Mouse (Mus musculus): ENCODE measurements around the gene Neurl4. TPM values are rescaled to one million over a fixed set of nuclear protein-coding genes. Genes with fewer than 3 reads are reported as not detected.

Gene Neurl4
- polyA plus RNA-seq, 1 experiment = 98.3 TPM

DNA sequence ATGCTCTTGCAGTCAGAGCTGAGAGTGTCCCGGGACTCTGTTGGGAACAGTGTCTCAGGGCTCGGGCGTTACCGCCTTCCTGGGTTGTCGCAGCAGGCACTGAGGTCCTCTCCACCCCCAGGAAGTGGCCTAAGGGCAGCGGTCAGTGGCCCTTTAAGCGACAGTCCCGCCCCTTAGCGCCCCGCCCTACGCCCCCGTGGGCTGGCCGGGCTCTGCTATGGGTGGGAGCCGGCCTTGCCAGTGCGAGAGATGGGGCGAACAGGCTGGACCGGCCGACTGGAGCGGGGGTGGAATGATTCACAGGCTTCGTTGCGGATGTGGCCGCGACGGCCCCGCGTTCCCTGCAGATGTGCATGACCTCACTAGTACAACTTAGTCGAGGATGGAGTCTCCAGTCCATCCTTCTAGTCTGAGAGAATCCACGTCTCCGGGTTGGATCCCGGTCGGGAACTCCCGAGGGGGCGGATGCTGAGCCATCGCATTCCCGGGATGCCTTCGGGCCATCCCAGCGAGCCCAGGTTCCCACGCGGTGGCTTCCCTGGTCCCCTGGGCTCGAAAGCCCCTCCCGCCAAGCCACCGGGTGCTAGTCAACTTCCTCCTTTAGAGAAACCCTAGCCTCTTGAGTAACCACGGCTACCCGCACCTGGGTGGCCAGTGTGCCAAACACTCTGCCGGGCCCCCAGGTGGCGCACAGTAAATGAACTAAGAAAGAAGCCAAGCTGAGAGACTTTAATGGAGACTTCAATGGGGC lies 19.8 kb upstream of the Neurl4 start, which contains the start of gene Kctd11:
Kctd11 (minus strand) TSS at position 554 of the 751 bp plus-strand sequence.
- Histone ChIP-seq H3K4me1 (ENCODE audit: control insufficient read depth, insufficient read depth, low read length) (no peaks in the 10 kb centered on the region), H3K4me3 (ENCODE audit: insufficient read depth, low read length) (peak within 1 kb of the TSS; percentile 33), H3K27ac (ENCODE audit: insufficient read depth, low read length) (peak within 1 kb of the TSS; percentile 51)
- TF ChIP-seq CTCF (IDR thresholded peaks at IDR 0.05; ENCODE audit: extremely low read depth, insufficient read depth, low read length) = no peak
- peak; percentile 70 for TF ChIP-seq POLR2A (IDR thresholded peaks at IDR 0.05; ENCODE audit: extremely low read depth, insufficient read depth, low read length)

DNA sequence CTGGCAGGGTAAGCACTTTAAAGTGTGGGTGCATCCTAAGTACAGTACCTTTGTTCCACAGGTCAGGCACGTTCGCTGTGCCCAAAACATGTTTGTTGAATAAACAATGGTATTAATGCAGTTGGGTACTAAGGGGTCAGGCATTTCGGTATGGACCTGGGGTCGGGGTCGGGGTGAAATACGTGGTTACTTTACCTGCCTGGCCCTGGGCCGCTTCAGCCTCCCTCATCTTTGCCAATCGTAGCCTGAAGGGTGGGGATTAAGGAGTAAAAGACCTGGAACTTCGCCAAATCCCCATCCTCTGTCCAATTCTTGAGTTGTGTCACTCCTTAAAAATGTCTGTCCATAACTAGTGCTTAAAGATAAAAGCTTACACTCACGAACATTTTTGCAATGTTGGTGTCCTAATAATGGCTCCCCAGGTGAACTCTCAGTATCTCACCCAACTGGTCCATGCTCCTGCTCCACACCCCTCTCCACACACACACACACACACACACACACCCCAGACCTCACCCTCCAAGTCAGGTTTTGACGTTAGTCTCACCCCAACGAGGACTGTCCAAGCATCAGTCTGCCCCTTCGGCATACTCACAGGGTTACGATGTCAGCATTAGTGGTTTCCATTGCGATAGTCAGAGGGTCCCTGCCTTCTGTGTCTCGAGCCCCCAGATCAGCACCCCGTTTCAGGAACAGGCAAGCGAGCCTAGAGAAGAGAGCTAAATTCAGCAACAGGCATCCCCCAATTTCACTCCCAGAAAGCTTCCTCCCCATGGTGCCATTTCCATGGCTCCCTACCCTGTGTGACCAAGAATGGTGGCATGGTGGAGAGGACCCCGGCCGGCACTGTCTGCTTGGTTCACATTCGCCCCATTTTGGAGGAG lies 18.8 kb upstream of the Neurl4 start:
- no peak overlapping the region for H3K27ac ChIP-seq (ENCODE audit: insufficient read depth, low read length)
- TF ChIP-seq POLR2A (IDR thresholded peaks at IDR 0.05; ENCODE audit: extremely low read depth, insufficient read depth, low read length) = no peak
- TF ChIP-seq CTCF (IDR thresholded peaks at IDR 0.05; ENCODE audit: extremely low read depth, insufficient read depth, low read length) = no peak
- no peak overlapping the region for H3K4me3 ChIP-seq (ENCODE audit: insufficient read depth, low read length)
- no peaks in the 10 kb centered on the region for H3K4me1 ChIP-seq (ENCODE audit: control insufficient read depth, insufficient read depth, low read length)

GRCm38 (mm10) chr11:69883066-69883465 lies 17.8 kb upstream of the Neurl4 start:
- no peak overlapping the region for H3K4me3 ChIP-seq (ENCODE audit: insufficient read depth, low read length)
- no peaks in the 10 kb centered on the region for H3K4me1 ChIP-seq (ENCODE audit: control insufficient read depth, insufficient read depth, low read length)
- no peak overlapping the region for H3K27ac ChIP-seq (ENCODE audit: insufficient read depth, low read length)
- TF ChIP-seq POLR2A (IDR thresholded peaks at IDR 0.05; ENCODE audit: extremely low read depth, insufficient read depth, low read length) (no peak), CTCF (IDR thresholded peaks at IDR 0.05; ENCODE audit: extremely low read depth, insufficient read depth, low read length) (0 out of 2 replicates have a peak, but pooled peaks have one; percentile 6)

- Histone ChIP-seq H3K27ac (ENCODE audit: insufficient read depth, low read length) (no peak overlapping the region), H3K4me3 (ENCODE audit: insufficient read depth, low read length) (no peak overlapping the region), H3K4me1 (ENCODE audit: control insufficient read depth, insufficient read depth, low read length) (no peaks in the 10 kb centered on the region)
- TF ChIP-seq POLR2A (IDR thresholded peaks at IDR 0.05; ENCODE audit: extremely low read depth, insufficient read depth, low read length) = no peak
- TF ChIP-seq CTCF (IDR thresholded peaks at IDR 0.05; ENCODE audit: extremely low read depth, insufficient read depth, low read length) = no peak
Observed at GRCm38 (mm10) chr11:69883527-69884151, 17.2 kb upstream of the Neurl4 start.

DNA sequence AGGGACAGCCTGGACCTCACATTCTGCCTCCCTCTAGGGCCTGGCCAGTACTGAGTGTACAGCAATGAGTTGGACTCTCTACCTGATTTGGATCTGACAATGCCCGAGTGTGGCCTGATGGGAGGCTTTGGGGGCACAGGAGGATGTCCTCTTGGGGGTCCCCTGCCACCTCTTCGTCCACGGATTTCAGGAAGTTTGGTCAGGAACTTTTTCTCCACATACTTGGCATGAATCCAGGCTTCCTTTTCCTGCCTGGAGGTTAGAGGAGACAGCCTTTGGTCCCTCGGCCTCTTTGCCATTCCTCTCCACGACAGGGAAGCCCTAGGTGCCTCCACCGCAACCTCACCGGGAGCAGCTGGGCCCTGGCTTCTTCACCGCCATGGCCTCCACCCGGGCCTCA lies 16.6 kb upstream of the Neurl4 start:
- Histone ChIP-seq H3K4me3 (ENCODE audit: insufficient read depth, low read length) (no peak overlapping the region), H3K27ac (ENCODE audit: insufficient read depth, low read length) (no peak overlapping the region), H3K4me1 (ENCODE audit: control insufficient read depth, insufficient read depth, low read length) (no peaks in the 10 kb centered on the region)
- TF ChIP-seq POLR2A (IDR thresholded peaks at IDR 0.05; ENCODE audit: extremely low read depth, insufficient read depth, low read length) = no peak
- no peak for TF ChIP-seq CTCF (IDR thresholded peaks at IDR 0.05; ENCODE audit: extremely low read depth, insufficient read depth, low read length)

GRCm38 (mm10) chr11:69884663-69885062 lies 16.2 kb upstream of the Neurl4 start:
- no peak overlapping the region for H3K27ac ChIP-seq (ENCODE audit: insufficient read depth, low read length)
- no peaks in the 10 kb centered on the region for H3K4me1 ChIP-seq (ENCODE audit: control insufficient read depth, insufficient read depth, low read length)
- no peak for TF ChIP-seq POLR2A (IDR thresholded peaks at IDR 0.05; ENCODE audit: extremely low read depth, insufficient read depth, low read length)
- no peak overlapping the region for H3K4me3 ChIP-seq (ENCODE audit: insufficient read depth, low read length)

GRCm38 (mm10) chr11:69886907-69887635 lies 13.8 kb upstream of the Neurl4 start:
- no peak overlapping the region for H3K4me3 ChIP-seq (ENCODE audit: insufficient read depth, low read length)
- H3K4me1 ChIP-seq (ENCODE audit: control insufficient read depth, insufficient read depth, low read length) = no peaks in the 10 kb centered on the region
- H3K27ac ChIP-seq (ENCODE audit: insufficient read depth, low read length) = no peak overlapping the region
- TF ChIP-seq POLR2A (IDR thresholded peaks at IDR 0.05; ENCODE audit: extremely low read depth, insufficient read depth, low read length) (no peak), CTCF (IDR thresholded peaks at IDR 0.05; ENCODE audit: extremely low read depth, insufficient read depth, low read length) (no peak)

DNA sequence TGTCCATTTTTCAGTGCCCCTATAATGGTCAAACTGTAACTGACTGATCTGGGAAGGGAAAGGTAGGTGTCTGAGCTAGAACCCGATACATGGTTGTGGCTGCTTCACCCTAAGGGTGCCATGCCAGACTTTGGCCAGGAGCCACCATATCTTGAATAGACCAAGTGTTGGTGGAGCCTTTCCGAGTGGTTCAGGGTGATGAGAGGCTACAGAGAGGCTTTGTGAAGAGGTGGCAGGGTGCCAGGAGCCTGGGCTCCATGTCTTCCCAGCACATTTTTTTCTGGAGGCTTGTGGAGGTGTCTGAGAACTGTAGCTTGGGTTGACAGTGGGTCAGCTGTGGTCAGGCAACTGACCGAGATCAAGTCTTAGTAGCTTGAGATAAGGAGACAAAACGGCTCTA lies 9.4 kb upstream of the Neurl4 start:
- Histone ChIP-seq H3K27ac (ENCODE audit: insufficient read depth, low read length) (no peak overlapping the region), H3K4me3 (ENCODE audit: insufficient read depth, low read length) (no peak overlapping the region), H3K4me1 (ENCODE audit: control insufficient read depth, insufficient read depth, low read length) (no peaks in the 10 kb centered on the region)
- TF ChIP-seq CTCF (IDR thresholded peaks at IDR 0.05; ENCODE audit: extremely low read depth, insufficient read depth, low read length) (no peak), POLR2A (IDR thresholded peaks at IDR 0.05; ENCODE audit: extremely low read depth, insufficient read depth, low read length) (no peak)

DNA sequence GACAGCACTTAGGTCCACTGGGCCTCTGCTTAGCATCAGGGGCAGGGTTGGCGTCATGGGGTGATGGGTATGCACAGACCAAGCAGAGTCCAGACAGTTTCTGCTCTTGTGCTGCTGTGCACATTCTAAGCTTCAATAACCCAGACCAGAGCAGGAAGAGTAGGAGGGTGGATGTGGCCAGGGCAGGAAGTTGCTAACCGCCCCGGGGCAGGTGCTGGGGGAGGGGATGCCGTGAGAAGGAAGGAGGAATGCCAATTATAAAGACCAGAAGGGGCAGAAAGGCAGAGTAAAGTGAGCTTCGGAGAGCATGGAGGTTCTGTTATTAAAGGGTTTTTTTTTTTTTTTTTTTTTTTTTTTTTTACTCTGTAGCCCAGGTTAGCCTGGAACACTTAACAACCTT lies 6.2 kb upstream of the Neurl4 start:
- TF ChIP-seq POLR2A (IDR thresholded peaks at IDR 0.05; ENCODE audit: extremely low read depth, insufficient read depth, low read length) (no peak), CTCF (IDR thresholded peaks at IDR 0.05; ENCODE audit: extremely low read depth, insufficient read depth, low read length) (no peak)
- H3K4me3 ChIP-seq (ENCODE audit: insufficient read depth, low read length) = no peak overlapping the region

More for the DNA sequence above, 6.2 kb upstream of the Neurl4 start:
- no peaks in the 10 kb centered on the region for H3K4me1 ChIP-seq (ENCODE audit: control insufficient read depth, insufficient read depth, low read length)
- H3K27ac ChIP-seq (ENCODE audit: insufficient read depth, low read length) = no peak overlapping the region
